Mouse (Mus musculus): ENCODE measurements around the gene Olfr1487. TPM values are rescaled to one million over a fixed set of nuclear protein-coding genes. Genes with fewer than 3 reads are reported as not detected.
"Not testable (repeated sequence)": the region's sequence is repeated elsewhere in the genome, so short reads cannot be mapped to it uniquely, and the experiment has no call there.

The Olfr1487 gene
- not detected in 2 replicates for polyA plus RNA-seq (2015; fragmentation: Nextera tagmentation; extraction: Ambion mirVana)

GRCm38 (mm10) chr19:13617075-13617474, at the start of gene Olfr1487:
Gene Olfr1487, plus strand, starts transcription at chr19:13617375.
- not testable (repeated sequence) for H3K9me3 ChIP-seq (ENCODE audit: low read length); H3K4me2 ChIP-seq (ENCODE audit: low read depth, low read length); DNase-seq; H3K9ac ChIP-seq (replicated peaks); H3K27me3 ChIP-seq (ENCODE audit: insufficient read depth, low read length); H3K27ac ChIP-seq (ENCODE audit: low read depth); ATAC-seq; H3K4me1 ChIP-seq (ENCODE audit: insufficient read depth); H3K4me3 ChIP-seq (ENCODE audit: low read depth, low read length); H3K36me3 ChIP-seq (replicated peaks; ENCODE audit: insufficient read depth, low read length)
- WGBS (ENCODE audit: insufficient replicate concordance): 81% methylated on average over 2 of the region's 2 CpGs

GRCm38 (mm10) chr19:13583211-13583610, 34.0 kb upstream of the Olfr1487 start, which contains the start of gene Olfr1484:
Gene Olfr1484, plus strand, starts transcription at chr19:13583511.
- TF ChIP-seq CTCF (IDR thresholded peaks at IDR 0.05; ENCODE audit: low read depth): no peak
- no peak for TF ChIP-seq EP300 (IDR thresholded peaks at IDR 0.05; ENCODE audit: low read depth)
- no peaks in the 10 kb centered on the region for H3K9me3 ChIP-seq (ENCODE audit: low read length)
- no peaks in the 10 kb centered on the region for H3K36me3 ChIP-seq (replicated peaks; ENCODE audit: insufficient read depth, low read length)
- ATAC-seq (no peak), DNase-seq (no peak)
- no peaks in the 10 kb centered on the region for H3K4me1 ChIP-seq (ENCODE audit: insufficient read depth)
- H3K27ac ChIP-seq (ENCODE audit: low read depth): no peak within 1 kb of the TSS
- H3K9ac ChIP-seq (replicated peaks): no peak within 1 kb of the TSS
- no peaks in the 10 kb centered on the region for H3K27me3 ChIP-seq (ENCODE audit: insufficient read depth, low read length)
- H3K4me3 ChIP-seq (ENCODE audit: low read depth, low read length): no peak within 1 kb of the TSS
- no peak within 1 kb of the TSS for H3K4me2 ChIP-seq (ENCODE audit: low read depth, low read length)
- 79% methylated on average over 1 of the region's 1 CpGs for WGBS (ENCODE audit: insufficient replicate concordance)

DNA sequence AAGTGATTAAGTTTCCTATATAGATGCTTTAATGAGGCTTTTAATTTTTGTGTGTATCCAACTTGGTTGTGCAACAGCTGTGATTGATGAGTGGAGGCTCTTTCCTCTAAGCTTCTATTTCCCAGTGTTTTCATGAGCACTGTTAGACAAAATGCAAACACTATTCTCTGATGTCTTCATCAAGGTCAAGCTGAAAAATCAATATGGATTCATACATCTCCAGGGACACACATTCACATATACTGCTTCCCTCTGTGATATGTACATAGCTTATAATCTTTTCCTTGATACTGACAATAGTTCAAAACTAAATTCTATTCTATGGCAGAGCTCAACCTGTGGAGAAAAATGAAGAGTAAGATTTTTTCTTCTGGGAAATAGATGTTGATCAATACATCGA, 14.1 kb downstream of the Olfr1487 start, which contains the start of gene Olfr1489:
Gene Olfr1489, plus strand, starts transcription at position 301 of the 400 bp plus-strand sequence.
- ATAC-seq (no peak), DNase-seq (no peak)
- H3K27ac ChIP-seq (ENCODE audit: low read depth): no peak within 1 kb of the TSS
- no peaks in the 10 kb centered on the region for H3K36me3 ChIP-seq (replicated peaks; ENCODE audit: insufficient read depth, low read length)
- peaks cover 2% of the 10 kb centered on the region; the same call in 1 of the 2 replicates for H3K9me3 ChIP-seq (ENCODE audit: low read length)
- WGBS (ENCODE audit: insufficient replicate concordance): 68% methylated on average over 1 of the region's 1 CpGs
- no peak within 1 kb of the TSS for H3K4me2 ChIP-seq (ENCODE audit: low read depth, low read length)
- H3K27me3 ChIP-seq (ENCODE audit: insufficient read depth, low read length): no peaks in the 10 kb centered on the region
- TF ChIP-seq CTCF (IDR thresholded peaks at IDR 0.05; ENCODE audit: low read depth) (no peak), EP300 (IDR thresholded peaks at IDR 0.05; ENCODE audit: low read depth) (no peak)
- H3K4me1 ChIP-seq (ENCODE audit: insufficient read depth): no peaks in the 10 kb centered on the region
- H3K4me3 ChIP-seq (ENCODE audit: low read depth, low read length): no peak within 1 kb of the TSS
- no peak within 1 kb of the TSS for H3K9ac ChIP-seq (replicated peaks)

- Histone ChIP-seq H3K27ac (ENCODE audit: low read depth) (no peak within 1 kb of the TSS), H3K36me3 (replicated peaks; ENCODE audit: insufficient read depth, low read length) (no peaks in the 10 kb centered on the region), H3K4me3 (ENCODE audit: low read depth, low read length) (no peak within 1 kb of the TSS), H3K4me2 (ENCODE audit: low read depth, low read length) (no peak within 1 kb of the TSS), H3K4me1 (ENCODE audit: insufficient read depth) (no peaks in the 10 kb centered on the region), H3K27me3 (ENCODE audit: insufficient read depth, low read length) (no peaks in the 10 kb centered on the region), H3K9me3 (ENCODE audit: low read length) (peaks cover 5% of the 10 kb centered on the region; the same call in 1 of the 2 replicates), H3K9ac (replicated peaks) (no peak within 1 kb of the TSS)
- DNase-seq (no peak), ATAC-seq (no peak)
- TF ChIP-seq CTCF (IDR thresholded peaks at IDR 0.05; ENCODE audit: low read depth): no peak
- TF ChIP-seq EP300 (IDR thresholded peaks at IDR 0.05; ENCODE audit: low read depth): no peak
- 52% methylated on average over 1 of the region's 1 CpGs for WGBS (ENCODE audit: insufficient replicate concordance)
Measured at GRCm38 (mm10) chr19:13650791-13651190, 33.6 kb downstream of the Olfr1487 start, which contains the start of gene Olfr1490. Gene Olfr1490, plus strand, starts transcription at chr19:13651091.

Small RNA genes lying within 50 kb of the gene (microRNA-seq; reads per million reads assigned to microRNA genes)
- gene Gm22323 (not detected), gene Gm23931 (not detected)

Other genes starting within 250 kb of the Olfr1487 start
- gene Olfr1469, start 209.5 kb upstream of the Olfr1487 start, polyA plus RNA-seq (2015; fragmentation: Nextera tagmentation; extraction: Ambion mirVana): not detected in 2 replicates
- not detected in 2 replicates for gene Olfr1471, start 174.0 kb upstream of the Olfr1487 start, polyA plus RNA-seq (2015; fragmentation: Nextera tagmentation; extraction: Ambion mirVana)
- gene Olfr1472, start 161.3 kb upstream of the Olfr1487 start, polyA plus RNA-seq (2015; fragmentation: Nextera tagmentation; extraction: Ambion mirVana): not detected in 2 replicates
- gene Olfr1474, start 147.8 kb upstream of the Olfr1487 start, polyA plus RNA-seq (2015; fragmentation: Nextera tagmentation; extraction: Ambion mirVana): not detected in 2 replicates
- gene Olfr1475, start 137.2 kb upstream of the Olfr1487 start, polyA plus RNA-seq (2015; fragmentation: Nextera tagmentation; extraction: Ambion mirVana): not detected in 2 replicates
- not detected in 2 replicates for gene Olfr1477, start 116.8 kb upstream of the Olfr1487 start, polyA plus RNA-seq (2015; fragmentation: Nextera tagmentation; extraction: Ambion mirVana)
- gene Olfr1480, start 89.5 kb upstream of the Olfr1487 start, polyA plus RNA-seq (2015; fragmentation: Nextera tagmentation; extraction: Ambion mirVana): not detected in 2 replicates
- not detected in 2 replicates for gene Olfr1484, start 33.9 kb upstream of the Olfr1487 start, polyA plus RNA-seq (2015; fragmentation: Nextera tagmentation; extraction: Ambion mirVana)
- not detected in 2 replicates for gene Olfr1489, start 14.2 kb downstream of the Olfr1487 start, polyA plus RNA-seq (2015; fragmentation: Nextera tagmentation; extraction: Ambion mirVana)
- gene Olfr1490, start 33.7 kb downstream of the Olfr1487 start, polyA plus RNA-seq (2015; fragmentation: Nextera tagmentation; extraction: Ambion mirVana): not detected in 2 replicates
- not detected in 2 replicates for gene Olfr1491, start 79.9 kb downstream of the Olfr1487 start, polyA plus RNA-seq (2015; fragmentation: Nextera tagmentation; extraction: Ambion mirVana)
- not detected in 2 replicates for gene Olfr1493-ps1, start 105.9 kb downstream of the Olfr1487 start, polyA plus RNA-seq (2015; fragmentation: Nextera tagmentation; extraction: Ambion mirVana)
- gene Olfr1494, start 122.4 kb downstream of the Olfr1487 start, polyA plus RNA-seq (2015; fragmentation: Nextera tagmentation; extraction: Ambion mirVana): not detected in 2 replicates
- not detected in 2 replicates for gene Olfr1495, start 147.2 kb downstream of the Olfr1487 start, polyA plus RNA-seq (2015; fragmentation: Nextera tagmentation; extraction: Ambion mirVana)
- not detected in 2 replicates for gene Olfr1496, start 160.5 kb downstream of the Olfr1487 start, polyA plus RNA-seq (2015; fragmentation: Nextera tagmentation; extraction: Ambion mirVana)
- gene Olfr1497, start 180.8 kb downstream of the Olfr1487 start, polyA plus RNA-seq (2015; fragmentation: Nextera tagmentation; extraction: Ambion mirVana): not detected in 2 replicates
- gene Olfr1499, start 202.1 kb downstream of the Olfr1487 start, polyA plus RNA-seq (2015; fragmentation: Nextera tagmentation; extraction: Ambion mirVana): not detected in 2 replicates
- gene Olfr1500, start 213.1 kb downstream of the Olfr1487 start, polyA plus RNA-seq (2015; fragmentation: Nextera tagmentation; extraction: Ambion mirVana): not detected in 2 replicates
- not detected in 2 replicates for gene Olfr1501, start 233.3 kb downstream of the Olfr1487 start, polyA plus RNA-seq (2015; fragmentation: Nextera tagmentation; extraction: Ambion mirVana)
- not detected in 2 replicates for gene Olfr1502, start 244.4 kb downstream of the Olfr1487 start, polyA plus RNA-seq (2015; fragmentation: Nextera tagmentation; extraction: Ambion mirVana)